Mouse (Mus musculus) layer of hippocampus, adult 11-12 months (tissue): ENCODE results near the gene Lrrc8a.

Experiments
- DNase-seq: peaks from one replicate; pipeline ENCODE4 v3.0.0; 2022; ENCODE audit warnings: low spot score

Lrrc8a gene

DNA sequence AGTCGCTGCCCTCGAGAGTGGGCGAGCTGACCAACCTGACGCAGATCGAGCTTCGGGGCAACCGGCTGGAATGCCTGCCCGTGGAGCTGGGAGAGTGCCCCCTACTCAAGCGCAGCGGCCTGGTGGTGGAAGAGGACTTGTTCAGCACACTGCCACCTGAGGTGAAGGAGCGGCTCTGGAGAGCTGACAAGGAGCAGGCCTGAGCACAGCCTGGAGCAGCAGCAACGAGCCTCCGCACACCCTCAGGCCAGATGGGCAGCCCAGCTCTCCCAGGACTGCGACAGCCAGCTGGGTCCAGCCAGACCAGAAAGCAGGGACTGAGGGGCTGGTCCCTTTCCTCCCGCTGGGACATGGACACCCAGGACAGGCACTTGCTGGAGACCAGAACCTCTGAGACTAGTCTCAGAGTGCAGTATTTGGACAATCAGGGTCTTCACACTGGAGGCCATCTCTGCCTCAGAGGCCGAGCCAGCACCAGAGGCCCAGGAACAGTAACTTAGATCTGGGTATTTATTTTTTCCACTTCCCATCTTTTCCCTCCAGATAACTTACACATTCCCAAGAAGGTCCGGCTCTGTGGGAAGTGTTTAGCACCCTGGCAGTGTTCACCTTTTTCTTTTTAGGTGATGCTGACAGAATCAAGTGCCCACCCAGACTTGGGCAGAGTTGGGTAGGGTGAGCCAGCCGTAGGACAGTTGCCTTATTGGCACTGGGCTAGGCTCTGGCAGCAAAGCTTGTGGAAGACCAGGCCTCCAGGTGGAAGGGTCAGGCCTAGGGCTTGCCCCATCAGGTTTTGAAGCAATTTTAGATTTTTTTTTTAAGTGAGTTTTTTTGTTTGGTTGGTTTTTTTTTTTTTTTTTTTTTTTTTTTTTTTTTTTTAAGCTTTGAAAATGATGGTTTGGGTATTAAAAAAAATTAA lies 24.7 kb downstream of the Lrrc8a start:
- DNase-seq, result no peak

- peak; percentile 70 for DNase-seq
These were observed 25.4 kb downstream of the Lrrc8a start for GRCm38 (mm10) chr2:30262840-30263441.

DNA sequence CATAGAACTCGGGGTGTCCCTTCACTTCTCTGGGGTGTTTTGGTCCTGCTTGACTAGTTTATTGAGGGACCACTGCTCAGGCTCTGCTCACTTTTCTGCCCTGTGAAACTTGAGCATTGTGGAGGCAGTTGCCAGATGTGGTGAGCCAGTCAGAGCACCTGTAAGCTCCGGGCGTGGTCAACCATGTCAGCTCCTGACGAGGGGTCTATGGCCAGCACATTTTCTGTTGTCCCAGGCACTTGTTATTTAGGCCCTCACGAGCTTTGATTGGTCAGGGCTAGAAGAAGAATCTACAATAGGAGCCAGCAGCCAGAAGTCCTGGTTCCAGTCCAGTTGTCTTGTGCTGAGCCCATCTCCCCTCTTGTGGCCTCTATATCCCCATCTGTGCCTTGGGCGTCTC lies 26.3 kb downstream of the Lrrc8a start:
- DNase-seq, result no peak

- DNase-seq, result no peak
These were observed 27.4 kb downstream of the Lrrc8a start for GRCm38 (mm10) chr2:30264671-30265519.

DNA sequence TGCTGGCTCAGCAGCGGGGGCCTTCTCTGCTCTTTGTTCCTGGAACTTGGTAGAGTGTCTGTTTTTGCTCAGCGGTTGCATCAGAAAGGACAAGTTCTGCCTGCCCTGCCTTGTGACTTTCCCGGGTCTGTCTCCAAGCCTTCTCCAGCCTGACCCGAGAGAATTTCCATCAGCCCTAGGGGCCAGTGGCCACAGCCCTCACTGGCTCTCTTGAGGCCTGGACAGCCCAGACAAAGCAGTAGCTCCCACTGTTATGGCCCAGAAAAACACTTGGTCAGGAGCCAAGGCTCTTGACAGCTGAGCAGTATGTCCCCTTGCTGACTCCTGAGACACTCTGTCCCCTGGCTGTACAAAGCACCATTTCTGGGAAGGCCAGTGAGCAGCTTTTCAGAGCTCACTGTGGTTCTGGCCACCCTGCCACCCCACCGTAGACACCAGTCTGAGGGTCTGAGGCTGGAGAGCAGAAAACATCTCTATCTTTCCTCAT lies 28.3 kb downstream of the Lrrc8a start, which contains the start of gene Phyhd1:
TSS of gene Phyhd1 (plus strand) at position 437 of the 487 bp plus-strand sequence.
- peak; percentile 86 for DNase-seq

GRCm38 (mm10) chr2:30266392-30266941 lies 29.0 kb downstream of the Lrrc8a start:
- DNase-seq, result no peak

DNA sequence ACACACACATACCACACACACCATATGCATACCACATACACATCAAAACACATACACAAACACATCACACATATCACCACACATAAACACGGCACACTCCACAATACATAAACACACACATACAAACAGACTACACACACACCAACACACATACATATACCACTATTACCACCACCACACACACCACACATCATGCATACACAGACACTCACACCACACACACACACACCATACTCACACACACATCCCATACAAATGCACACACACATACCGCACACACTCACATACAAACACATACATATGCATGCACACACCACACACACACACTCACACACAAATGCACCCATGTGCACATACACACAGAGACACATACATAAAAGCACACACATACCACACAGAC lies 30.0 kb downstream of the Lrrc8a start:
- DNase-seq, result no peak

GRCm38 (mm10) chr2:30268371-30268770 lies 30.9 kb downstream of the Lrrc8a start:
- no peak for DNase-seq

DNA sequence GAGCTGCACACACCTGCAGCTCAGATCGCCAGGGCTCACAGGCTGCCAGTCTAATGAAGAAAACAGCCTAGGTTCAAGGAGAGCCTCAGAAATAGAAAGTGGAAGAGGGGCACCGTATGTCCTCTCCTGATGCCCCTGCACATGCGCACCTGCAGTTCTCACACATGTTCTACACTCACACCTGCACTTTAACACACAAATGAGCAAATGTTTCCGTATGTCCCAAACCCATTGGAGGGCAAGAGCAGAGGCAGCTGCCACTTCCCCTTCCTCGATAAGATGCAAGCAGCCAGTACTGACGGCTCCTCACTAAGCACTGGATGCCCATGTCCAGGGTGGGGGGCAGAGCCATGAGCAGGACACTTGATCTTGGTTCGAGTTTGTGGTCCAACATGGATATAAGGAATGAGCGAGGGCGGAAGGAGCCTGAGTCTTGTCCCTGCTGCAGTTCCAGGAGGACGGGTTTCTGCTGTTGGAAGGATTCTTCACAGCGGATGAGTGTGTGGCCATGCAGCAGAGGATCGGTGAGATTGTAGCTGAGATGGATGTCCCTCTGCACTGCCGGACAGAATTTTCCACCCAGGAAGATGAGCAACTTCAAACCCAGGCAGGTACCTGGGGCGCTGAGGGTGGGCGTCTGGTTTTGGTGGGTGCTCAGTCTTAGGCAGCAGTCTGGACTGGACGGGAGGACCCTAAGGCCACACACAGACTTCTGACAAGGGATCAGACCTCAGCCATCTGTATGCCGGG lies 31.9 kb downstream of the Lrrc8a start:
- DNase-seq, result no peak

DNA sequence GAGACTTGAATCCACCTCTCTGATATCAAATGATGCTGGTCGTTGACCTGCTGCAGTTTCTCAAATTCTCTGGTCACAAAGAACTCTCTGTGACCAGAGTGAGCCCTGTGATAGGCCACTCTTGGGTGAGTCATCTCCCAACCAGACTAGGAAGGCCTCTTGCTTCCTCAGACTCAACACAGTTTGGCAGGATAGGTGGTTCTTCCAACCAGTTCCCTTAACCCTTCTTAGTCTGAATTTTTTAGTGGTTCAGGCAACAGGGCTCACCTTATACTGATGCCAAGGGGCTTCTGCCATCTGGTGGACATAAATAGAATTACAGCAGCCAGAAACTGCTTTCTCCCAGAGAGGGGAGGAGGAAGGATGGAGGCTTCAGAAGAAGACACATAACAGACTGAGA lies 32.6 kb downstream of the Lrrc8a start:
- peak; percentile 73 for DNase-seq

DNA sequence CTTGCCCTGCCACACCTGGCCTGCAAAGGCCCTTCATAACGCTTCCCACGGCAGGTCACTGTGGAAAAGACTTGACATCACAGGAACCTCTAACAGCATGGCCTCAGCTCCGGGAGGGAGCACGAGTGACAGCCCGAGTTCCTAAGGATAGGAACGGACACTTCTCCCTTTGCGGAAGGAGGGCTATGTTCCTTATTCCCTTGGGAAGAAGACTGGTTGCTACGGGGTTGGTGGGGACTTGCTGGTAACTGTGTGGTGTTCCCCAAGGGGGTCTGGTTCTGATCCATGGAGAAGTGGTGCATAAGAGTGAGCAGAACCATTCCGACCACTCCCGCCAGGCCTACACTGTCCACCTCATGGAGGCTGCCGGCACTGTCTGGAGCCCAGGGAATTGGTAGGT lies 43.2 kb downstream of the Lrrc8a start, which contains the start of gene Gm28038:
TSS of gene Gm28038 (plus strand) at position 301 of the 400 bp plus-strand sequence.
- no peak for DNase-seq

DNA sequence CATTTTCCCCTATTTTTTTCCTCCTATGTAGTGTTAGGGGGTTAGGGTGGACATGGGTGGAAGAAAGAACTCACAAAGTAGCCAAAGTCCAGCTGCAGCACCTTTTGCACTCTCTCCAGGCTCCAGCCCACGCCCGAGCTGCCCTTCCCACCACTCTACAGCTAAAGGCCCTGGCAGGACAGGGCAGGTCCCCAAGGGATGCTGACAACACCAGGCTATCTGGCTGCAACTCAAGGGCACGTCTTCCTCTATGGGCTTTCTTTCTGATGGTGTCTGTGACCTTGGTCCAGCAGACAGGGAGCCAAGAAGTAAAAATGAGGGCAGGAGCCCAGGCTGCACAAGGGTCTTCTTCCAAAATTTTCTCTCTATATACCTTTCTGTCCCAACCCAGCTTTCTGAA lies 44.1 kb downstream of the Lrrc8a start:
- no peak for DNase-seq

DNA sequence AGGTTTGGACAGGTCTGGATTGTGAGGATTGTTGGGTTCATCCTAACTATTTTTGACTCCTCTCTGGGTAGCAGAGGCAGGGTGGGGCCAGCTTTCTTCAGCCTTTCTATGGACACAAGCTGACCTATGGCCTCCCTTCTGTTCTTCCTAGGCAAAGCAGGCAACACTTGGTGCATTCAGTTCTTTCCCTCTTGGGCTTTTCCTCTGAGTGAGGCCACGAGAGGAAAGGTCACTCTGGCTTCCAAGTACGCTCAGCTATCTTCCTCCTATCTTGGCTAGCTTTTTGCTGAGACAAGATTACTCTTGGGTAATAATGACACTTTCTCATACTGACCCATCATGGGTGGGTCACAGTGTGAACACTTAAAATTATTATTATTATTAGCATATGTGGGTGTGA lies 45.7 kb downstream of the Lrrc8a start:
- no peak for DNase-seq

GRCm38 (mm10) chr2:30285004-30285403 lies 47.5 kb downstream of the Lrrc8a start:
- DNase-seq, result no peak

GRCm38 (mm10) chr2:30285416-30286181 lies 48.1 kb downstream of the Lrrc8a start:
- DNase-seq, result no peak

- peak; percentile 96 for DNase-seq
These were observed 48.9 kb downstream of the Lrrc8a start, which contains the start of the genes Dolk and Nup188 for GRCm38 (mm10) chr2:30286192-30287026. TSS of gene Dolk (minus strand) at chr2:30286334. TSS of gene Nup188 (plus strand) at chr2:30286397.

DNA sequence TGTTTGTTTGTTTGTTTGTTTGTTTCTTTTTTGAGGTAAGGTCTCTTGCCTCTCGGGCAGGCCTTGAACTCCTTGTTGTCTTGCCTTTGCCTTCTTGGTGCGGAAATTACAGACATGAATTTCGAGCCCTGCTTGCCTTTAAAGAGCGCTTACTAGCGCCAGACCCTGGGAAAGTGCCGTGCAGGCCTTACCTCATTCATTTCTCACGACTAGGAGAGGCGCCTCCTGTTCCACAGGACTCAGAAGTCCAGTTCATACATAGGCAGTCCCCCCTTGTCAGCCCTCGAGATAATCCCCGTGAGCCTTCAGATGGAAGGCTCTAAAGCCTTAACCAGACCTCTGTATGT lies 49.5 kb downstream of the Lrrc8a start:
- DNase-seq, result no peak

DNA sequence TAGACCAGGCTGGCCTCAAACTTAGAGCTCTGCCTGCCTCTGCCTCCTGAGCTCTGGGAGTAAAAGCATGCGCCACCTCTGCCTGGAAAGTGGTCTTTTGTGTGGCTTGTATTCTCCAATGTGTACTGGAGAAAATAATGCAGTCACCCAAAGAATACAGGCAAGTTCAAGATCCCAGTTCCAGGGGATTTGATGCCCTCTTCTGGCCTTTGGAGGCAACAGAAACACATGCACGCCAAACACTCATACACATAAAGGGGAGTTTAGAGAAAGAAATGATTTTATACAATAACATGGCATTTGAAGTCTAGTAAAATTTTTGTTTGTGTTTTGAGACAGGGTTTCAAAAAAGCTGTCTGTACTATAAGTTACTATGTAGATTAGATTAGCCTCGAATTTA lies 62.0 kb downstream of the Lrrc8a start:
- no peak for DNase-seq

DNA sequence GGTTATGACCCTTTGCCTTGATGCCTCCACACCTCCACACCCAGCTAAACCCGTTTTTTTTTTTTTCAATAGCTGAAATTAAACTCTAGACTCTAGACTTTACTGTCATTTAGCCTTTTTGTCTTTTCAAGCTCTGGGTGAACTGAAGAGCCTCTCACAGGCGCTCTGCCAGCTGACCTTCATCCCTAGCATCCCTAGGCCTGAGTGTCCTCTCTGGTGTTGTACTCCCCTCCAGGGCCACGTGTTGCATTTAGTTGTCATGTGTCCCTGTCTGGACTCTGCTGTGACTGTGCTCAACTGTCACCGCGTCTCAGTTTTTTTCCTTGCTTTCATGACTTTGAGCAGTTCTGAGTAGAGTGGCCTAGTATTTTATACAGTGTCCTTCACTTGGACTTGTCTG lies 62.5 kb downstream of the Lrrc8a start:
- no peak for DNase-seq
